In genomic region chr16:86860828-86861227, GRCm38 (mm10) we compare ENCODE assay signal across 28 mouse cellular contexts.
"Had no signal": no experiment of that assay in that cellular context is flagged by ENCODE, and none has a peak within 500 bp of the region (broad histone marks: within the 10 kb centered on the region; RNA-seq: fewer than 3 reads in every experiment).

No protein-coding gene starts in this region.

- H3K9me3 ChIP-seq: heart, embryonic 10.5 days; heart, embryonic 12.5 days; hindbrain, embryonic 10.5 days; hindbrain, embryonic 12.5 days; intestine, embryonic 15.5 days; limb, embryonic 10.5 days; limb, embryonic 12.5 days; liver, embryonic 13.5 days; liver, embryonic 15.5 days had no signal

- H3K4me1 ChIP-seq: heart, embryonic 10.5 days; heart, embryonic 12.5 days; hindbrain, embryonic 10.5 days; hindbrain, embryonic 12.5 days; intestine, embryonic 15.5 days; limb, embryonic 10.5 days; limb, embryonic 12.5 days; liver, embryonic 13.5 days; liver, embryonic 15.5 days had no signal

- H3K27ac ChIP-seq: gastrocnemius, adult 2 months; heart, embryonic 10.5 days; hindbrain, embryonic 10.5 days; hindbrain, embryonic 12.5 days; hindbrain, embryonic 14.5 days; intestine, embryonic 15.5 days; layer of hippocampus, adult 2 months; left cerebral cortex, adult 2 months; limb, embryonic 10.5 days; limb, embryonic 12.5 days; liver, embryonic 13.5 days; liver, embryonic 15.5 days had no signal

- H3K27me3 ChIP-seq: heart, embryonic 12.5 days; hindbrain, embryonic 12.5 days; intestine, embryonic 15.5 days; limb, embryonic 12.5 days; liver, embryonic 13.5 days; liver, embryonic 15.5 days had no signal

- DNase-seq: gastrocnemius, adult 2 months; gastrocnemius, postnatal 10 days; gastrocnemius, postnatal 25 days; heart, adult 18-20 months; heart, postnatal 10 days; heart, postnatal 4 days; kidney, adult 18-20 months; kidney, adult 8-10 months; kidney, postnatal 10 days; kidney, postnatal 25 days; kidney, postnatal 4 days; liver; liver, embryonic 13.5 days had no signal

- H3K4me2 ChIP-seq: heart, embryonic 12.5 days; hindbrain, embryonic 12.5 days; hindbrain, embryonic 14.5 days; intestine, embryonic 15.5 days; limb, embryonic 12.5 days; liver, embryonic 11.5 days; liver, embryonic 13.5 days; liver, embryonic 15.5 days had no signal

- H3K36me3 ChIP-seq: heart, embryonic 10.5 days; heart, embryonic 12.5 days; hindbrain, embryonic 10.5 days; hindbrain, embryonic 12.5 days; intestine, embryonic 15.5 days; limb, embryonic 10.5 days; limb, embryonic 12.5 days; liver, embryonic 13.5 days; liver, embryonic 15.5 days had no signal

- H3K4me3 ChIP-seq: gastrocnemius, adult 2 months; heart, embryonic 10.5 days; heart, embryonic 12.5 days; hindbrain, embryonic 10.5 days; hindbrain, embryonic 12.5 days; intestine, embryonic 15.5 days; layer of hippocampus, adult 2 months; left cerebral cortex, adult 2 months; limb, embryonic 10.5 days; limb, embryonic 12.5 days; liver, embryonic 13.5 days; liver, embryonic 15.5 days had no signal

- ATAC-seq: hindbrain, embryonic 16.5 days; inflammation-experienced regulatory T-cells, adult 6 months; intestine, embryonic 15.5 days; intestine, postnatal 0 days had no signal

- H3K9ac ChIP-seq: heart, embryonic 12.5 days; hindbrain, embryonic 12.5 days; hindbrain, embryonic 14.5 days; intestine, embryonic 15.5 days; limb, embryonic 12.5 days; liver, embryonic 13.5 days; liver, embryonic 15.5 days had no signal
